Mouse (Mus musculus) kidney, postnatal 0 days (tissue): ENCODE measurements around the gene Tmcc1. TPM values are rescaled to one million over a fixed set of nuclear protein-coding genes. Genes with fewer than 3 reads are reported as not detected.
"Not testable (repeated sequence)": the region's sequence is repeated elsewhere in the genome, so short reads cannot be mapped to it uniquely, and the experiment has no call there.

ENCODE experiments used
- ATAC-seq: fragments of 200-750 bp; cut with Nextera tagmentation; replicated peaks from 2 replicates; pipeline ENCODE4 v1.8.0; 2017; ENCODE audit warnings: low read depth, moderate number of reproducible peaks, moderate TSS enrichment, moderate library complexity; ENCODE audit not compliant: low FRiP score
- DNase-seq: peaks from one replicate; pipeline ENCODE4 v3.0.0-alpha.2; 2016; ENCODE audit warnings: low spot score
- H3K27ac ChIP-seq: fragments of 300-500 bp; sonication (generic); 2 replicates; pipeline ENCODE4 v1.5.1; 2014; ENCODE audit warnings: mild to moderate bottlenecking
- H3K27me3 ChIP-seq: fragments of 300-500 bp; sonication (generic); 2 replicates; pipeline ENCODE4 v1.6.1; 2014; ENCODE audit warnings: low read length, mixed read lengths; ENCODE audit not compliant: insufficient read depth
- H3K36me3 ChIP-seq: fragments of 300-500 bp; sonication (generic); 2 replicates; pipeline ENCODE4 v1.6.1; 2014; ENCODE audit warnings: low read length, mixed read lengths; ENCODE audit not compliant: insufficient read depth
- H3K4me1 ChIP-seq: fragments of 300-500 bp; sonication (generic); replicated peaks from 2 replicates; pipeline ENCODE4 v1.6.1; 2014; ENCODE audit warnings: antibody characterized with exemption, low read length, mixed read lengths; ENCODE audit not compliant: insufficient read depth
- H3K4me2 ChIP-seq: fragments of 300-500 bp; sonication (generic); 2 replicates; pipeline ENCODE4 v1.6.1; 2014; ENCODE audit warnings: mild to moderate bottlenecking, low read length, moderate library complexity, mixed read lengths
- H3K4me3 ChIP-seq: fragments of 300-500 bp; sonication (generic); replicated peaks from 2 replicates; pipeline ENCODE4 v1.5.1; 2014; ENCODE audit warnings: low read depth, low read length
- H3K9ac ChIP-seq: fragments of 300-500 bp; sonication (generic); 2 replicates; pipeline ENCODE4 v1.6.1; 2014; ENCODE audit warnings: low read depth, low read length
- H3K9me3 ChIP-seq: fragments of 300-500 bp; sonication (generic); replicated peaks from 2 replicates; pipeline ENCODE4 v1.6.1; 2016; ENCODE audit warnings: low read length, inconsistent platforms, mixed read lengths
- CTCF ChIP-seq: IDR thresholded peaks from 2 replicates; pipeline ENCODE4 v1.5.1; 2016; ENCODE audit warnings: antibody characterized with exemption, low read depth, mild to moderate bottlenecking, moderate library complexity
- WGBS: fragments of 180-500 bp; shearing (Covaris S2); extraction: QIAGEN DNeasy Blood & Tissue Kit; methylation state at CpG from one replicate; pipeline ENCODE4 v1.1.7; 2014; 5-methylcytosine and 5-hydroxymethylcytosine counted together
- polyA plus RNA-seq: library from polyadenylated mRNA; unstranded; fragments of >200 nt; fragmentation: Nextera tagmentation; extraction: Ambion mirVana; gene quantifications from 2 replicates; pipeline ENCODE4 v1.2.1, GENCODE M21; 2015

Tmcc1 gene
- polyA plus RNA-seq, 1 experiment from 2014 or later, result 6.9 TPM

DNA sequence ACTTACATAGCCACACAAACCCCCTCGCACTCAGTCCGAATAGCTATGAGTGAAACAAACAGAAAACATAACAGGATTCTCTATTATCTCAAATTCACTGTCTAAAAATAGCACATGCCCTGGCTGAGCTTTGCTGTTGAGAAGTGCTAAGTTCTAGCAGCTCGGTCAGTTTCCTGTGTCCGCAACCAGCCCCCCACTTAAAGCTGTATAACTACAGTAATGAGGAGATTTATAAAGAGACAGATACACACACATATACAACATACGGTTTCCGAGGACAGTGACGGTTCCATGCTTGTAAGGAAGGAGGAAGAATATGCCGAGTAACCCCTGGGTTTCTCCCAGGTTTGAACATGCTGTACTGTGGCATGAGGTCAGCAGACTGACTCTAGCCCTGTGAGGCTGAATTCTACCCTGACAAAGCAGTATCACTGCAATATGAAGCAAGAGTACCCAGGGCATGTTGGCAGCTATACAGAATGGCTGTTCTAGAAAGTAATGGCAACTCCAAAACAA, 120.5 kb downstream of the Tmcc1 start:
- peaks cover 4% of the 10 kb centered on the region; the same call in 1 of the 2 replicates for H3K4me1 ChIP-seq
- H3K27me3 ChIP-seq, result no peaks in the 10 kb centered on the region
- no peaks in the 10 kb centered on the region for H3K9me3 ChIP-seq
- no peak for TF ChIP-seq CTCF
- peak overlapping the region; percentile 65 for H3K27ac ChIP-seq
- H3K36me3 ChIP-seq, result no peaks in the 10 kb centered on the region
- DNase-seq (peak; percentile 54), ATAC-seq (no peak)
- H3K4me2 ChIP-seq, result peak overlapping the region; percentile 32
- WGBS, result 58% methylated on average over 8 of the region's 8 CpGs
- H3K9ac ChIP-seq, result no peak overlapping the region
- no peak overlapping the region for H3K4me3 ChIP-seq

DNA sequence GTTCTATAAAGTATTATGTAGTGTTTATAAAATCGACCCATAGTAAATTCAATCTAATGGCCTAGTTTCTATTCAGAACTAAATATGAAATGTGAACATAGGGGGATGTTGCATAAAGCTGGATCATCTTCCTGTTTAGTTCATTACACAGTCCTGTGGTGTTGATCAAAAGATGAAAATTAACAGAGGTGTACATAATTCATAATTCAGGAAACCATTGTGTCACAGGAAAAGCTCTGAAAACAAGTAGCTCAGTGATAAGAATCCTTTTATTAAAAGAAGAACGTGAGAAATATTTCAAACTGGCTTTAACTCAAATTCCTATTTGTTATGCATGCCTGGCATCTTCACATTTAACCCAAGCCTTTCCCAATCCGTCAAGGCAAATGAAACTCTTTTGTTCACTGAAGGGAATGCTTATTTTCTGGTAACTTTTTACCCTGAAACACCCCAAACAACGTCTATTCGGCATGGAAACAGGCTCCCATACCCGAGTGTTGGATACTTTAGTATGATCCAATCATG, 121.0 kb downstream of the Tmcc1 start:
- no peak overlapping the region for H3K4me3 ChIP-seq
- H3K4me1 ChIP-seq, result peaks cover 4% of the 10 kb centered on the region; the same call in 1 of the 2 replicates
- H3K36me3 ChIP-seq, result no peaks in the 10 kb centered on the region
- no peak overlapping the region for H3K9ac ChIP-seq
- peak overlapping the region; percentile 32 for H3K4me2 ChIP-seq
- no peak for TF ChIP-seq CTCF
- peak overlapping the region; percentile 65 for H3K27ac ChIP-seq
- 48% methylated on average over 6 of the region's 6 CpGs for WGBS
- H3K9me3 ChIP-seq, result no peaks in the 10 kb centered on the region
- no peaks in the 10 kb centered on the region for H3K27me3 ChIP-seq
- ATAC-seq (no peak), DNase-seq (peak; percentile 16)

DNA sequence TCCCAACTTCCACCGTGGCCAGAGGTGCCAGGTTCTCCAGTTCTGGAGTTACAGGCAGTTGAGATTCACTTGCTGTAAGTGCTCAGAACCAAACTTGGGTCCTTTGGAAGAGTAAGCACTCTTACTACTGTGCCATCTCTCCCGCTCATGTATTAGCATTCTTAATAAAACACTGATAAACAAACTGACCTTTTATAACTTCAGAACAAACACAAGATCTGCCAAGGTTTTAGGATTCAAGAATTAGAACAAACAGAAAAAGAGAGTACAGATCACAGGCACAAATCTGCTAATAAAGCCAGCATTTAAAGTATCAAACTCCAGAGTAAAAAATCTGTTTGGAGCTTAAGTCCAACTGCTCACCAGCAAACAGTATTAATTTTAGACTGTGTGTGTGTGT, 121.5 kb downstream of the Tmcc1 start:
- no peak overlapping the region for H3K4me2 ChIP-seq
- H3K27me3 ChIP-seq, result no peaks in the 10 kb centered on the region
- H3K9ac ChIP-seq, result no peak overlapping the region
- no peak for ATAC-seq
- H3K9me3 ChIP-seq, result no peaks in the 10 kb centered on the region
- peaks cover 4% of the 10 kb centered on the region; the same call in 1 of the 2 replicates for H3K4me1 ChIP-seq
- no peak for DNase-seq
- H3K36me3 ChIP-seq, result no peaks in the 10 kb centered on the region
- no peak overlapping the region for H3K4me3 ChIP-seq
- H3K27ac ChIP-seq, result no peak overlapping the region
- no peak for TF ChIP-seq CTCF
- 86% methylated on average over 2 of the region's 2 CpGs for WGBS

DNA sequence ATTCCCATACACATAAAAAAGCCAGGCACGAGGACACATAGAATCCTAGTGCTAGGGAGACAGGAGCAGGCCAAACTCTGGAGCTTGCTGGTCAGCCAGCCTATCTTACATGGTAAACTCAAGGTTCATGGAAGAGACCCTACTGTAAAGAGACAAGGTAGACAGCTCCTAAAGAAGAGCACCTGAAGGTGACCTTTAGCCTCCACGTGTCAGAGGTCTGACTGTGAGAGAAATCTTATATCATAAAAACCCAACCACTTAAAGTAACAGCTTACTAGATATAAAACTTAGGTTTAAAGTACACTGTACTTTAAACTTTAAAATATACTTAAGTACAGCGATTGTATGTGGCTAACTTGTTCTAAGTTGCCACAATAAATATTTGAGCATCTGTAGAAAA, 122.7 kb downstream of the Tmcc1 start:
- DNase-seq (no peak), ATAC-seq (no peak)
- no peak for TF ChIP-seq CTCF
- Histone ChIP-seq H3K27ac (no peak overlapping the region), H3K4me2 (no peak overlapping the region), H3K4me1 (peaks cover 4% of the 10 kb centered on the region; the same call in 1 of the 2 replicates), H3K36me3 (no peaks in the 10 kb centered on the region), H3K4me3 (no peak overlapping the region), H3K27me3 (no peaks in the 10 kb centered on the region), H3K9me3 (no peaks in the 10 kb centered on the region), H3K9ac (no peak overlapping the region)
- 93% methylated on average over 3 of the region's 3 CpGs for WGBS

DNA sequence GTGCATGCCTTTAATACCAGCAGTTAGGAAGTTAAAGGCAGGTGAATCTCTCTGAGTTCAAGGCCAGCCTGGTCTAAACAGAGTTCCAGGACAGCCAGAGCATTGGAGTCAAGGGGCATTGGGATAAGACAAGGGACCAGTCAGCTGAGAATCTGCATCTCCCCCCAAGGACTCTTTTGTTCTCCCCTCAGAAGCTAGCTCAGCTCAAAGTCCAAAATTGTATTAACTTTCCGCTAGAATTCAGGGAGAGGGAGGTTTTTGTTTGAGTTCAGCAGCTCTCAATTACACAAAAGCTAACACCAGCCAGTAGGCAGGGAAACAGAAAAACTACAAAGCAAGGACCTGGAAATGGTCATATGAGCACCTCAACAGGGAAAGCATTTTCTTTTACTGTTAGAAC, 129.8 kb downstream of the Tmcc1 start:
- H3K9me3 ChIP-seq, result no peaks in the 10 kb centered on the region
- no peak overlapping the region for H3K4me3 ChIP-seq
- WGBS, result 66% methylated on average over 1 of the region's 1 CpGs
- H3K27me3 ChIP-seq, result no peaks in the 10 kb centered on the region
- no peaks in the 10 kb centered on the region for H3K36me3 ChIP-seq
- DNase-seq (no peak), ATAC-seq (no peak)
- H3K4me1 ChIP-seq, result no peaks in the 10 kb centered on the region
- H3K27ac ChIP-seq, result no peak overlapping the region
- H3K9ac ChIP-seq, result no peak overlapping the region
- TF ChIP-seq CTCF, result no peak
- H3K4me2 ChIP-seq, result no peak overlapping the region

DNA sequence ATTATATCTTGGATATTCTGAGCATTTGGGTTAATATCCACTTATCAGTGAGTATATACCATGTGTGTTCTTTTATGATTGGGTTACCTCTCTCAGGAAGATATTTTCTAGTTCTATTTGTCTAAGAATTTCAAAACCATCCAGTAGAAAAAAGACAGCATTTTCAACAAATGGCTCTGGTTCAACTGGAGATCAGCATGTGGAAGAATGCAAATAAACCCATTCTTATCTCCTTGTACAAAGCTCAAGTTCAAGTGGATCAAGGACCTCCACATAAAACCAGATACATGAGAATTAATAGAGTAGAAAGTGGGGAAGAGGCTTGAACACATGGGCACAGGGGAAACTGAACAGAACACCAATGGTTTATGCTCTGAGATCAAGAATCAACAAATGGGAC, 133.7 kb downstream of the Tmcc1 start:
- H3K4me2 ChIP-seq, H3K27ac ChIP-seq, H3K9ac ChIP-seq, H3K9me3 ChIP-seq, H3K36me3 ChIP-seq, H3K27me3 ChIP-seq, H3K4me1 ChIP-seq, ATAC-seq, DNase-seq, H3K4me3 ChIP-seq: not testable (repeated sequence)
